Mouse (Mus musculus) ES-E14 (cell line): Measurements from ENCODE around the gene T. TPM values are rescaled to one million over a fixed set of nuclear protein-coding genes. Genes with fewer than 3 reads are reported as not detected.

Experiments
- DNase-seq: peaks from one replicate; pipeline ENCODE4 v3.0.0-alpha.2; 2013; ENCODE audit warnings: low read depth, low spot score
- H3K27ac ChIP-seq: 2 replicates; pipeline ENCODE4 v1.5.1; 2012; ENCODE audit warnings: low read depth, mild to moderate bottlenecking, low read length, moderate library complexity, mixed read lengths; ENCODE audit not compliant: poor library complexity, insufficient read depth, severe bottlenecking
- H3K36me3 ChIP-seq: 2 replicates; pipeline ENCODE4 v1.6.1; 2012; ENCODE audit warnings: mild to moderate bottlenecking, low read length, moderate library complexity, mixed read lengths; ENCODE audit not compliant: control insufficient read depth, poor library complexity, insufficient read depth, severe bottlenecking
- H3K4me1 ChIP-seq, 2 experiments: fragments of 150-350 bp in 1 of 2; sonication (generic) in 1 of 2; 2 replicates each; pipeline ENCODE4 v1.6.1; 2012; ENCODE audit warnings: low read length in 2 of 2, mild to moderate bottlenecking in 1 of 2, mixed read lengths in 1 of 2; ENCODE audit not compliant: control insufficient read depth in 2 of 2, insufficient read depth in 2 of 2, poor library complexity in 1 of 2
- H3K4me3 ChIP-seq, 2 experiments: fragments of 150-350 bp in 1 of 2; sonication (generic) in 1 of 2; 2 replicates each; pipeline ENCODE4 v1.5.1; 2012; ENCODE audit warnings: low read length in 2 of 2, low read depth in 1 of 2, mild to moderate bottlenecking in 1 of 2, mixed read lengths in 1 of 2; ENCODE audit not compliant: insufficient read depth in 1 of 2, poor library complexity in 1 of 2, severe bottlenecking in 1 of 2
- H3K9ac ChIP-seq: 2 replicates; pipeline ENCODE4 v1.6.1; 2012; ENCODE audit warnings: low read depth, mild to moderate bottlenecking, low read length, mixed read lengths; ENCODE audit not compliant: poor library complexity, insufficient read depth, severe bottlenecking
- H3K9me3 ChIP-seq: fragments of 150-350 bp; sonication (generic); 2 replicates; pipeline ENCODE4 v1.6.1; 2012; ENCODE audit warnings: low read depth, mild to moderate bottlenecking, low read length; ENCODE audit not compliant: control insufficient read depth, insufficient read depth
- CHD2 ChIP-seq: IDR thresholded peaks from 2 replicates; pipeline ENCODE4 v1.6.1; 2014; ENCODE audit warnings: mild to moderate bottlenecking, low read depth, low read length, inconsistent platforms
- HCFC1 ChIP-seq: IDR thresholded peaks from 2 replicates; pipeline ENCODE4 v1.6.1; 2012; ENCODE audit warnings: low read length, inconsistent platforms, borderline replicate concordance; ENCODE audit not compliant: insufficient read depth
- MAFK ChIP-seq: IDR thresholded peaks from 2 replicates; pipeline ENCODE4 v1.6.1; 2014; ENCODE audit warnings: mild to moderate bottlenecking, low read depth, low read length, inconsistent platforms; ENCODE audit not compliant: insufficient read depth
- ZC3H11A ChIP-seq: IDR thresholded peaks from 2 replicates; pipeline ENCODE4 v1.6.1; 2012; ENCODE audit warnings: low read depth, mild to moderate bottlenecking, inconsistent platforms, low read length, borderline replicate concordance
- ZNF384 ChIP-seq: IDR thresholded peaks from 2 replicates; pipeline ENCODE4 v1.6.1; 2012; ENCODE audit warnings: low read depth, low read length, inconsistent platforms
- in situ Hi-C, 2 experiments: fragments of 600-800 bp; cut with MboI; formaldehyde crosslinking; loops; one replicate each; pipeline ENCODE4 v1.15.1; 2025; ENCODE audit warnings: low sequenced_read_pairs in 2 of 2, inconsistent platforms in 1 of 2; ENCODE audit not compliant: unreplicated experiment in 2 of 2
- total RNA-seq: library from RNA; depleted of rRNA; stranded (reverse); fragments of 300-350 nt; gene quantifications from 2 replicates; pipeline ENCODE4 v1.2.3, GENCODE M21; 2012

The T gene
- total RNA-seq, 1 experiment, result 3.5 TPM

GRCm38 (mm10) chr17:8429436-8429835, 4.8 kb upstream of the T start:
- Histone ChIP-seq H3K27ac (no peak overlapping the region), H3K4me3 (peak overlapping the region; percentile 3 to 5; a peak in 1 of 4 replicates), H3K9me3 (no peaks in the 10 kb centered on the region), H3K9ac (no peak overlapping the region), H3K4me1 (peaks cover 0 to 18% of the 10 kb centered on the region in 2 experiments; a peak in 2 of 4 replicates), H3K36me3 (no peaks in the 10 kb centered on the region)
- no peak for DNase-seq
- in situ Hi-C loops, result no loop called here
- TF ChIP-seq ZC3H11A, result no peak
- no peak for TF ChIP-seq ZNF384
- TF ChIP-seq HCFC1, result no peak
- TF ChIP-seq CHD2, result no peak
- TF ChIP-seq MAFK, result no peak

GRCm38 (mm10) chr17:8429896-8430295, 4.3 kb upstream of the T start:
- H3K9me3 ChIP-seq, result no peaks in the 10 kb centered on the region
- TF ChIP-seq ZNF384, result no peak
- TF ChIP-seq CHD2, result no peak; the same call in 1 of the 2 replicates
- TF ChIP-seq HCFC1, result no peak
- no peak for TF ChIP-seq MAFK
- no peak for TF ChIP-seq ZC3H11A
- in situ Hi-C loops, result no loop called here
- no peak for DNase-seq
- H3K36me3 ChIP-seq, result no peaks in the 10 kb centered on the region
- H3K9ac ChIP-seq, result no peak overlapping the region
- H3K4me3 ChIP-seq, result peak overlapping the region in 1 of 2 experiments; percentile 5; a peak in 1 of 4 replicates
- no peak overlapping the region for H3K27ac ChIP-seq
- H3K4me1 ChIP-seq, result peaks cover 0 to 20% of the 10 kb centered on the region in 2 experiments; a peak in 2 of 4 replicates

GRCm38 (mm10) chr17:8432179-8432800, 1.9 kb upstream of the T start:
- Histone ChIP-seq H3K9me3 (no peaks in the 10 kb centered on the region), H3K4me3 (no peak overlapping the region), H3K4me1 (peaks cover 0 to 20% of the 10 kb centered on the region in 2 experiments; a peak in 3 of 4 replicates), H3K27ac (no peak overlapping the region), H3K9ac (no peak overlapping the region), H3K36me3 (no peaks in the 10 kb centered on the region)
- TF ChIP-seq ZC3H11A (no peak), CHD2 (no peak), HCFC1 (no peak), ZNF384 (no peak), MAFK (no peak)
- DNase-seq, result no peak
- in situ Hi-C loops, result no loop called here

GRCm38 (mm10) chr17:8433121-8433977, 874 bp upstream of the T start:
- no peaks in the 10 kb centered on the region for H3K9me3 ChIP-seq
- no peak for TF ChIP-seq HCFC1
- TF ChIP-seq ZNF384, result no peak
- TF ChIP-seq MAFK, result no peak
- TF ChIP-seq ZC3H11A, result no peak
- TF ChIP-seq CHD2, result no peak
- in situ Hi-C loops, result no loop called here
- H3K27ac ChIP-seq, result no peak overlapping the region
- H3K4me3 ChIP-seq, result peak overlapping the region; percentile 54 to 62
- peaks cover 0 to 20% of the 10 kb centered on the region in 2 experiments; a peak in 3 of 4 replicates for H3K4me1 ChIP-seq
- no peak overlapping the region for H3K9ac ChIP-seq
- no peaks in the 10 kb centered on the region for H3K36me3 ChIP-seq
- DNase-seq, result no peak
